Mouse (Mus musculus) C2C12 (cell line): ENCODE measurements around the gene Top3a. TPM values are rescaled to one million over a fixed set of nuclear protein-coding genes. Genes with fewer than 3 reads are reported as not detected.

Experiments
- H3K27me3 ChIP-seq: one replicate; pipeline ENCODE4 v1.6.1; 2011; ENCODE audit not compliant: control insufficient read depth, insufficient read depth, insufficient read length
- H3K36me3 ChIP-seq: one replicate; pipeline ENCODE4 v1.6.1; 2011; ENCODE audit not compliant: control insufficient read depth, insufficient read depth
- H3K4me3 ChIP-seq: one replicate; pipeline ENCODE4 v1.5.1; 2011; ENCODE audit warnings: mild to moderate bottlenecking, control low read depth; ENCODE audit not compliant: poor library complexity, insufficient read depth, severe bottlenecking
- H3K79me2 ChIP-seq: one replicate; pipeline ENCODE4 v1.6.1; 2011; ENCODE audit not compliant: control insufficient read depth, insufficient read depth
- H3K79me3 ChIP-seq: one replicate; pipeline ENCODE4 v1.6.1; 2011; ENCODE audit warnings: low read depth, control low read depth
- H3ac ChIP-seq: one replicate; pipeline ENCODE3; 2011; ENCODE audit warnings: low read depth; ENCODE audit not compliant: control insufficient read depth, insufficient read length
- CEBPB ChIP-seq: IDR thresholded peaks from one replicate; pipeline ENCODE4 v1.6.1; 2011; ENCODE audit warnings: low read depth, mild to moderate bottlenecking, control low read depth, moderate library complexity
- CTCF ChIP-seq: IDR thresholded peaks from one replicate; pipeline ENCODE4 v1.5.1; 2011; ENCODE audit not compliant: control insufficient read depth, insufficient read depth, insufficient read length
- FOSL1 ChIP-seq: IDR thresholded peaks from one replicate; pipeline ENCODE4 v1.8.0; 2011; ENCODE audit warnings: mild to moderate bottlenecking, low read length; ENCODE audit not compliant: poor library complexity, insufficient read depth, severe bottlenecking
- MAX ChIP-seq: IDR thresholded peaks from one replicate; pipeline ENCODE4 v1.6.1; 2011; ENCODE audit warnings: mild to moderate bottlenecking, control low read depth
- MYOD1 ChIP-seq: IDR thresholded peaks from one replicate; pipeline ENCODE4 v1.6.1; 2011; ENCODE audit warnings: low read depth; ENCODE audit not compliant: control insufficient read depth, insufficient read length
- MYOG ChIP-seq: IDR thresholded peaks from one replicate; pipeline ENCODE4 v1.6.1; 2011; ENCODE audit not compliant: control insufficient read depth, insufficient read length; ENCODE audit errors: extremely low read depth
- USF1 ChIP-seq: IDR thresholded peaks from one replicate; pipeline ENCODE4 v1.6.1; 2011; ENCODE audit warnings: low read depth, mild to moderate bottlenecking, control low read depth, moderate library complexity
- polyA plus RNA-seq: library from polyadenylated mRNA; unstranded; fragments of >200 nt; fragmentation: generic; extraction: Trizol; gene quantifications from one replicate; pipeline ENCODE4 v1.2.1, GENCODE M21; 2012; ENCODE audit warnings: missing spikeins

Top3a gene
- polyA plus RNA-seq, 1 experiment, result 8.4 TPM

- H3K79me2 ChIP-seq, result peaks cover 80% of the 10 kb centered on the region
- H3K36me3 ChIP-seq, result peaks cover 6% of the 10 kb centered on the region
- TF ChIP-seq FOSL1 (no peak), USF1 (no peak), CTCF (no peak), MAX (no peak), CEBPB (no peak), MYOG (no peak), MYOD1 (no peak)
- no peak overlapping the region for H3ac ChIP-seq
- no peaks in the 10 kb centered on the region for H3K27me3 ChIP-seq
- no peak overlapping the region for H3K4me3 ChIP-seq
- H3K79me3 ChIP-seq, result peaks cover 37% of the 10 kb centered on the region
These were observed 6.4 kb downstream of the Top3a start for GRCm38 (mm10) chr11:60770776-60771175.

GRCm38 (mm10) chr11:60769322-60769721 is 7.8 kb downstream of the Top3a start:
- no peaks in the 10 kb centered on the region for H3K27me3 ChIP-seq
- peaks cover 32% of the 10 kb centered on the region for H3K79me3 ChIP-seq
- TF ChIP-seq MYOD1, result no peak
- no peak for TF ChIP-seq USF1
- TF ChIP-seq MYOG, result no peak
- TF ChIP-seq FOSL1, result no peak
- no peak for TF ChIP-seq MAX
- TF ChIP-seq CTCF, result no peak
- TF ChIP-seq CEBPB, result no peak
- H3K79me2 ChIP-seq, result peaks cover 80% of the 10 kb centered on the region
- H3ac ChIP-seq, result no peak overlapping the region
- H3K36me3 ChIP-seq, result peaks cover 6% of the 10 kb centered on the region
- H3K4me3 ChIP-seq, result no peak overlapping the region

GRCm38 (mm10) chr11:60766969-60767368 is 10.2 kb downstream of the Top3a start:
- Histone ChIP-seq H3K4me3 (no peak overlapping the region), H3K27me3 (no peaks in the 10 kb centered on the region), H3ac (no peak overlapping the region), H3K79me3 (peaks cover 20% of the 10 kb centered on the region), H3K79me2 (peaks cover 65% of the 10 kb centered on the region), H3K36me3 (peaks cover 15% of the 10 kb centered on the region)
- TF ChIP-seq USF1, result no peak
- TF ChIP-seq FOSL1, result no peak
- TF ChIP-seq MAX, result no peak
- no peak for TF ChIP-seq CEBPB
- TF ChIP-seq CTCF, result no peak
- no peak for TF ChIP-seq MYOD1
- no peak for TF ChIP-seq MYOG

GRCm38 (mm10) chr11:60761681-60762080 is 15.5 kb downstream of the Top3a start:
- Histone ChIP-seq H3K79me3 (peaks cover 10% of the 10 kb centered on the region), H3K79me2 (peaks cover 28% of the 10 kb centered on the region), H3K36me3 (peaks cover 36% of the 10 kb centered on the region), H3ac (no peak overlapping the region), H3K27me3 (no peaks in the 10 kb centered on the region), H3K4me3 (no peak overlapping the region)
- TF ChIP-seq FOSL1 (no peak), MYOG (no peak), MYOD1 (no peak), MAX (no peak), CTCF (no peak), CEBPB (no peak), USF1 (no peak)

GRCm38 (mm10) chr11:60755570-60755969 is 21.6 kb downstream of the Top3a start:
- H3K36me3 ChIP-seq, result peaks cover 62% of the 10 kb centered on the region
- no peaks in the 10 kb centered on the region for H3K79me2 ChIP-seq
- no peaks in the 10 kb centered on the region for H3K27me3 ChIP-seq
- no peak overlapping the region for H3ac ChIP-seq
- H3K79me3 ChIP-seq, result no peaks in the 10 kb centered on the region
- TF ChIP-seq MYOD1 (no peak), CEBPB (no peak), MAX (no peak), MYOG (no peak), CTCF (no peak)
- no peak overlapping the region for H3K4me3 ChIP-seq

- no peaks in the 10 kb centered on the region for H3K79me2 ChIP-seq
- no peaks in the 10 kb centered on the region for H3K27me3 ChIP-seq
- peaks cover 25% of the 10 kb centered on the region for H3K36me3 ChIP-seq
- no peak overlapping the region for H3K4me3 ChIP-seq
- no peaks in the 10 kb centered on the region for H3K79me3 ChIP-seq
- TF ChIP-seq MYOD1, result no peak
- TF ChIP-seq MYOG, result no peak
- TF ChIP-seq MAX, result no peak
- no peak for TF ChIP-seq USF1
- TF ChIP-seq CTCF, result no peak
- no peak overlapping the region for H3ac ChIP-seq
These were observed 36.8 kb downstream of the Top3a start for GRCm38 (mm10) chr11:60740321-60740720.
